Mouse (Mus musculus) MEL-GATA-1-ER (cell line): ENCODE measurements at regions not wholly inside any gene's neighbourhood (a gene's known extent, or its start where the extent isn't known, plus 50 kb on each side); places are given as distances from the start of the nearest gene placed in this dataset.
A peak's percentile ranks its signal among the peaks of the same experiment; 100 is the strongest.

Source experiments
- DNase-seq: peaks from one replicate; pipeline ENCODE4 v3.0.0-alpha.2; 2012; ENCODE audit warnings: low read depth; ENCODE audit errors: extremely low read depth

DNA sequence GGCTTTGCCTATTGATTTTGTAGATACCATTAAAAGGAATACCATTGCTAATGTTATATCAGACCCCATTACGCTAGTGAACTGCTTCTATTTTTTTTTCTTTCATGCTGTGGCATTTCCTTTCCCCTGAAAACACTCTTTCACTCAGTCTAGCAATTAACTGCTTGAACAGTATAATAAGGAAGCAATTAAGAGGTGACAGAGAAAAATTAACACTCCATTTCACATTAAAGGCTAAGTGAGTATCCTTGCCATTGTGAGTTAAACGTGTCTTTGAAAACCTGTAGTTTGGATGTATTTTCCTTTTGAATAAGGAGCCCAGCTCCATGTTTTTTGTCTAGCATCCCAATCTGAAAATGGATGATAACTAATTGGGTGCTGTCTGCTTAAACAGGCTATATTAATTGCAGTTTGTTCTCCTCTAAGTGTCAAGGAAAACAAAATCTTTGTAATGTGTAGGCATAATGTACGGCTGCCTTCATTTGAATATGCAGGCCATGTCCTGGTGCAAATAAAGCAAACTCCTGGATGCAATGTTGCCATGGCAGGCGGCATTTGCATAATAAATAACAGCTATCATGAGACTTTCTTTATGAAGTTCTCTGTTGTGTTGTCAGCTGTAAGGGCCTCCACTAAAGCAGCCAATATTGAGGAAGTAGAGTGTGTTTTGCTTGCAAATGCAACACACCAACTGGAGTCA is 423.3 kb downstream of the Zic3 start:
- DNase-seq: no peak

DNA sequence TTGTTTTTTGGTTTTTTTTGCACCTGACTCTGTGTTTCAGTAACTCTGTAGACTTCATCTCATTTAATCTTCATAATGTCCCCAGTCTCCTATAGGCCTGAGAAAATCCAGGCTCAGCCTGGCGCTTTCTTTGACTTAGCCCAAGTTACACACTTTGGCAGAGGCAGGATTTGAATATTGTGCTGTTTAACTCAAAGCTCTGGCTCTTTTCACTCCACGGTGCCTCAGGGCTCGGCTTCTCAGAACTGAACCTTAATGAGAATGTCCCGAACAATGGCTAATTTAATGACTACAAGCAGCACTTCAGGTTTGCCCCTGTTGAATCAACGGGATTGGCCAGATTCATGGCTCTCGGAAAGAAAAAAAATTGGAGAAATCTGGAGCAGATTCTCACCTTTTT is 425.1 kb downstream of the Zic3 start:
- no peak for DNase-seq

DNA sequence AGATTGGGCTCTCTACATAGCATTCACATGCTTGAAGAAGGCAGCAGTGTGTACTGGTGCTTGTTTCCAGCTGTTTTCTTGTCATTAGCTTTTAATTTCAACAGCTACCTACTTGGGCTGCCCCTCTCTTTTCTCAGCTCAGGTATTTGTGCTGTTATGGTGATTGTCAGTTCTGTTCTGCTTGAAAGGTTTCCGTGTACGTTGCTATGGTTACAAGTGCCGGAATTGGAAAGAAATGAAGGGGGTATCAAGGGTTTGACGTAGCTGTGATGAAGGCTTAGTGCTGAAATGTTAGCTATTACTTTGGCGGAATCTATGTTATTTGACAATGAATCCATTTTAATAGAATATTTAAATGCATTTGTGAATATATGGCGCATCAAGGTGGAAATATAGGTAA is 439.5 kb upstream of the 4930550L24Rik start:
- DNase-seq: no peak

DNA sequence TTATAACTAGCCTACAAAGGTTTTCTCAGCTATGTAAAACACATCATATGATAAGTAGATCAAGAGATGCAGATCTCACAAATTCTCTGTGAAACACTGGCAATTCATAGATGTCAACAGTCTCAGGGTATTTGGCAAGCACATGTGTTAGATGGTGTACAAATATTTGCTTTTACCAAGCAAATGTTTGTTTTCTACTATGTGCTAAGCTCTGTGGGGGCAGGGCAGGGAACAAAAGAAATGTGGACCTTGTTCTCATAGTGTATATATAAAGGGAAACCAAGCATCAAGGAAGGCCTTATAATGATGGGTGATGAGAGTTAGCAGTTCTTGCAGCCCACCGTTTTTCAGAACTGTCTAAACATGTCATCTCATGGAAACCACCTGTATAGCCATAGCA is 438.2 kb upstream of the 4930550L24Rik start:
- DNase-seq: no peak

DNA sequence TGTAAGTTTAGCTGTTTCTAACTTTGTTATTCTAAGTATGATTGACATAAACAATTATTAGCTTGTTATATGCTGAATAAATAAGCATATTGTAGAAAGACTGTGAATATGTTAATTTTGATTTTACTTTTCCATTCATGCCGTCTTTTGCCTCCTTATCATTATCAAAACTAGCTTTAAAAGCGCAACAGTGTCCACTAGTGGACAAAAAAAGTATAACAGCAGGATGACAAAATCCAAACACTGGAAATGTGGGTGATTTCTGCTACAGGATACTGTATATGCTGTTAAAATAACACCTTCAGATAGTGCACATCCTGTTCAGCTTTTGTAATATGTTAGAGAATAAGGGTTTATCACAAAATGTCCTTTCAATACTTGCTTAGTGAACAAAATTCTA is 418.3 kb upstream of the 4930550L24Rik start:
- DNase-seq: peak; percentile 1

DNA sequence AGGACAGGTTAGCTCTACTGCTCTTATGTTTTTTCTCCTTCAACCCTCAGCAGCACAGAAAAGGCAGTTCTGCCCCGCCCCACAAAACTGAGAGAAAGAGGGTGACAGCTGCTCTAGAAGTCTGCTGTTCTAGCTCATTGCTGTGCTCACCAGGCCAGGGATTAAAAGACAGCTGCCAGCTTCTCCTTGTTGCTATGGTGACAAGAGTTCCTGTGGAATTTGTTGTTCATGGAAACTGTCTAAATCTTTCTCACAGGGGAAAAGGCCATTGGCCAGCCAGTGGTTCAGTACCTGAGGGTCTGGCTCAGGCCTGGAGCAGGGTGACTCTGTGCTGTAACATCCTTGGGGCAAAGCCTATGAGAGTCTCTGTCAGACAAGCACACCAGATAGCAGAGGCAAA is 405.6 kb upstream of the 4930550L24Rik start:
- no peak for DNase-seq

DNA sequence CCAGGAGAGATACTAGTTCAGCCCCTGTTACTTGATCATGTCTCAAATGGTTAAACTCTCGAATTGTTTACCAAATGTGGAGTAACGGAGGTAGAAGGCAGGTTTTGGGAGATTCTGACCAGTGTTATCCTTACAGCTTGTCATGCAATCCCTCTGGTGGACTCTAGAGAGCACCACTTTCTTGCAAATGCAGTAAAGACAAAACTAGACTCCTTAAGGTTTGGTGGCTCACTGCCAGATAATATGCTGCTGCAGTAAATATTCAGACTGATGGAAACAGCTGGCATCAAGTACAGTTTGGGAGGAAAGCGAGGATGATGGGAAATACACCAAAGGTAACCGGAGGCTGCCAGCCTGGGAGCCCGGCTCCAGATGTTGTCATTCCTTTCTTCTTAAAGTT is 394.2 kb upstream of the 4930550L24Rik start:
- DNase-seq: no peak
